Mouse (Mus musculus) kidney, postnatal 36 days (tissue): ENCODE results near the gene Pifo.
"Not testable (repeated sequence)": the region's sequence is repeated elsewhere in the genome, so short reads cannot be mapped to it uniquely, and the experiment has no call there.

Experiments
- DNase-seq, 2 experiments: peaks; one replicate each; pipeline ENCODE4 v3.0.0; 2021 to 2022; ENCODE audit warnings: mixed read lengths in 2 of 2

Gene Pifo

DNA sequence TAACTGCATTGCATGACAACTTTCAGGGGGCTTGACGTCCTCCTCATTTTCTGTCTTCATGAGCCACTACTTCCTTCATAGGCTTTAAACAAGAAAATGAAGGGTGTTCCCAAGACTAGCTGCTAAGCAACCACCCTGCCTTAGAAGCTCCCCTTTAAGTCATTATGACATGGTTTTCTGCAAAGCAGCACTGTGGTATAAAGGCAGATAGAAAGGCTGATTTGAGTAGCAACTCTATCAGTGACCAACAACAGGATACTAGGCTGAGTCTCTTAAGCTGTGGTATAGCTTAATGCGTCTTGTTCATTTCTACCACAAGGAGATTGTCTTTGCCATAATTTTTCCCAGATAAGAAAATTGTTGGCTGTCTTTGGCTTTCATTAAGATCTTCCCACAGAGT is at the start of gene Pifo:
Gene Pifo (minus strand): TSS at position 101 of the 400 bp plus-strand sequence.
- DNase-seq, result no peak

DNA sequence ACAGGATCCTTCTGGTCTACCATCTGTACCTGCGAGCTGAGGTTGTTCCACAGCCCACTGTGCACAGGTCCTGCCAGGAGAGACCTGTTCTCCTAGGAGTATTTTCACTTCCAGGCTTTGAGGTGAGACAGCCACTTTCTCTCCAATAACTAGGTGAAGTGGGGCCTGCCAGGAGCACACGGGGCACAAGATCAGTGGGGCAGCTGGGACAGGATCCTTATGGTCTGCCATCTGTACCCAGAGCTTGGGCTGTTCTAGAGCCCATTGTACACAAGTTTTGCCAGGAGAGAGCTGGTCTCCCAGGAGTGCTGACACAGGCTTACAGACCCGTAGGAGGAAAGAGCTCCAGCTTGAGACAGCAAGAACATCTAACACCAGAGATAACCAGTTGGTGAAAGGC is 43.5 kb upstream of the Pifo start:
- no peak for DNase-seq

DNA sequence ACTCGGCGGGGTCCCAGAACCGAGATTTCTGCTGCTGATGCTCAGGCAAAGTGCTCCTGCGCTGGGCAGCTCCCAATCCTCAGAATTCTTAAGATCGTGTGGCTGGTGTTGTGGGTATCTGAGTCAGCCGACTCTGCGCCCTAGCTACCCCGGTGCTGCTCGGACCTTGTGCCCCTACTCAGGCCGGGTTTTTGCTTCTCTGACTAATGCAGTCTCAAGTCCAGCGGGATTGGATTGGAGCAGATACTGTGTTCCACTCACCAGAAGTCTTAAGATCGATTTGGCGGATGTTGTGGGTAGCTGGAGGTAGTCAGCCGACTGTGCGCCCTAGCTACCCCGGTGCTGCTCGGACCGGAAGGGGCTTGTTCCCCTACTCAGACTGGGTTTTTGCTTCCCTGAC is 37.5 kb upstream of the Pifo start:
- DNase-seq, result no peak

- no peak for DNase-seq
Observed at GRCm38 (mm10) chr3:106040306-106040705, 25.9 kb upstream of the Pifo start.

GRCm38 (mm10) chr3:106032781-106033180 is 18.3 kb upstream of the Pifo start, which contains the start of gene Chil5:
Gene Chil5 (minus strand): TSS chr3:106032814.
- DNase-seq, result no peak

DNA sequence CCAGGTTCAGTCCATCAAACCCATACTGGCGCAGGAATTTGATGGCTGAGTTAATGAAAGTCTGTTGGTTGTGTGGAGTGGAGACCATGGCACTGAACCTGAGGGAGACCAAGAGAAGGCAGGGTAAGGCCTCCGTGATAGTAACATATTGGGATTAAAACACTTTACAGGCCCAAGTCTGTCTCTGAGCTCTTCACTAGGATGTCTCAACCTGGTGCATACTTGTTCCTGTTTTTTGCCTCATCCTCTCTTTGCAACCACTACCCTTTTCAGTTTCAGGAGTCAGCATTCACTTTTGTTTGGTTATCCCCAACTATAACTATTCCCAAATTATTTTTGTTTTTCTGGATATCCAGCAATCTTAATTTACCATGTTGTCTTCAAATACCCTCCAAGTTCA is 9.7 kb upstream of the Pifo start:
- no peak for DNase-seq

GRCm38 (mm10) chr3:106021840-106022239 is 7.4 kb upstream of the Pifo start:
- DNase-seq, result peak in 1 of 2 experiments; percentile 32

DNA sequence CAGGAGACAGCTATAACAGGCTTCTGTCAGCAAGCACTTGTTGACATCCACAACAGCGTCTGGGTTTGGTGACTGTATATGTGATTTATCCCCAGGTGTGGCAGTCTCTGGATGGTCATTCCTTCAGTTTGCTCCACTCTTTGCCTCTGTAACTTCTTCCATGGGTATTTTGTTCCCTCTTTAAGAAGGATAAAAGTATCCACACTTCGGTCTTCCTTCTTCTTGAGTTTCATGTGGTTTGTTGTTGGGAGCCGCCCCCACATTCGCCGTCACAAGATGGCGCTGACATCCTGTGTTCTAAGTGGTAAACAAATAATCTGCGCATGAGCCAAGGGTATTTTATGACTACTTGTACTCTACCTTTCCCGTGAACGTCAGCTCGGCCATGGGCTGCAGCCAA is 11.1 kb downstream of the Pifo start:
- not testable (repeated sequence) for DNase-seq

DNA sequence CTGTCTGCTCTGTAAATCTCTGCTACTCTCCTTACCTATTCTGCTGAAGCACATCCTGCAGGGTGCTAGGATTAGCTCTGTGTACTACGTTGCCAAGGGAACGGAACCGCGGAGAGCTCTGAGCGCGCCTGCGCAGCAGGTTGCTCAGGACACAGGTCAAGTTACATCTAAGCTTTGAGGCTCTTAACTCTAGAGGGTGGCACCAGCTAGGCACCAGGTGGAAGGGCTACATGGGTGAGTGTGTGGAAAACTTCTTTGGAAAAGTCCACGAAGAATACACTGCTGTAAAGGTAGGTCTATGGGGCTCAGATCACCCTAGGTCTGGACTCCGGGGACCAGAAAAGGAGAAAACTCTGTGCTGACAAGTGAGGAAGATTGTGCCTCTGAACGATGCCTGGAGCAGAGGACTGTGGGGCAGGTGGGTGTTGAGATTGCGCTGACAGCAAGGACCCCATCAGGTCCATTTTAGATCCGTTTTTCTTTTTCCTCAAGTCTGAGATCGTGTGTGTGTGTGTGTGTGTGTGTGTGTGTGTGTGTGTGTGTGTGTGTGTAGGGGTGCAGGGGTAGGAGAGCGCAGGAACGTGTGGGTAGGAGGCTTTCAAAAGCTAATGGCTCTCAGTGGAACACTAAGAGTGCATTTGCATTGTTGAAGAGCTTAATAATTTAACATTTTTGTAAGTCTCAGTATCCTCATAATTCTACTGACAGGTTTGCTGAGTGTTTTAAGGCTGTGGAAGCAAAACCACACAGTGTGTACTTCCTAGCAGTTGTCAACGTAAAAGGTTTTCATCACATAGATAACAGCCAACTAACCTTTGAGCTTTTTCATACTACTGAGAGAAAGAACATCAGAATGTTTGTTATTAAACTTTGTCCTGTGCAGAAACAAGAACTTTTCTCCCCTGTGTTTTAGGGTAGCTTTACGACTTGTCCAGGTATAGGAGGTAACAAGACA is 12.8 kb downstream of the Pifo start:
- DNase-seq, result peak; percentile 25 to 51

GRCm38 (mm10) chr3:106000707-106001375 is 13.6 kb downstream of the Pifo start:
- DNase-seq, result no peak

- DNase-seq, result no peak
Observed at GRCm38 (mm10) chr3:105994730-105995129, 19.7 kb downstream of the Pifo start.

- DNase-seq, result peak; percentile 27 to 72
Observed at GRCm38 (mm10) chr3:105991653-105992283, 22.7 kb downstream of the Pifo start.

DNA sequence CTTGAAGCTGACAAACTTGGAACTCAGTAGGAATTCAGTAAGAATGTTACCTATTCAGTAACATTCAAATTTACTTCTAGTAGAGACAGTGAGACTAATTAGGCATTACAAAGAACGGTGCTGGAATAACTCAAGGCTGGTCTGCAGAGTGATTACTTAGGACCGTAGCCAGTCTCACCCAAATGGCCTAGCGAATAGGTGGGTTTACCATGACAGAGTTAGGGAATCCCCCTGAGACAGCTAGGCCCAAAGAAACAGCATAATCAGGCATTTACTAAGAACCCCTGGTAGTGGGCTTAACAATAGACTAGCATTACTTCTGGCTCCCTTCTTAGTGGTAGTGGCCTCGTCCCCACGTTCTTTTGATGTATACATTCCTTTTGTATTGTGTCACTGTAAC is 24.8 kb downstream of the Pifo start:
- not testable (repeated sequence) for DNase-seq

- no peak for DNase-seq
Observed at GRCm38 (mm10) chr3:105974174-105974573, 40.3 kb downstream of the Pifo start.

DNA sequence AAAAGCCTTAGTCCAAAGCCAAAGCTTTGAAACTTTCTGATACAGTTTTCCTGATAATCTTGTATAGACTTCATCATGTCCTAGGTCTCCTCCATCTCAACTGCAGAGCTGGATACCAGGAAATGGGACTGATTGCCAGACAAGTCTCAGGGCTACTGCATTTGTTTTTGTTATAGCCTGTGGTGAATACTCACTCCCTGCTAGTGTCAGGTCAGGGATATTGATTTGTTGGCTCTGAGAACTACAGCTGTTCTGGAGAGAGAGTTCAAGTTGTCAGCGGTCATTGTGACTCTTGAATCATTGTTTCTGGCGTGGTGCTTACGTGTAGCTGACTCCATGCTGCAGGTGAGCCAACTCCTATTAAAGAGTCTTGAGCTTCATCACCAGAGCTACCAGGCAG is 41.0 kb downstream of the Pifo start, which contains the start of gene Ovgp1:
Gene Ovgp1 (plus strand): TSS at position 301 of the 400 bp plus-strand sequence.
- DNase-seq, result no peak

DNA sequence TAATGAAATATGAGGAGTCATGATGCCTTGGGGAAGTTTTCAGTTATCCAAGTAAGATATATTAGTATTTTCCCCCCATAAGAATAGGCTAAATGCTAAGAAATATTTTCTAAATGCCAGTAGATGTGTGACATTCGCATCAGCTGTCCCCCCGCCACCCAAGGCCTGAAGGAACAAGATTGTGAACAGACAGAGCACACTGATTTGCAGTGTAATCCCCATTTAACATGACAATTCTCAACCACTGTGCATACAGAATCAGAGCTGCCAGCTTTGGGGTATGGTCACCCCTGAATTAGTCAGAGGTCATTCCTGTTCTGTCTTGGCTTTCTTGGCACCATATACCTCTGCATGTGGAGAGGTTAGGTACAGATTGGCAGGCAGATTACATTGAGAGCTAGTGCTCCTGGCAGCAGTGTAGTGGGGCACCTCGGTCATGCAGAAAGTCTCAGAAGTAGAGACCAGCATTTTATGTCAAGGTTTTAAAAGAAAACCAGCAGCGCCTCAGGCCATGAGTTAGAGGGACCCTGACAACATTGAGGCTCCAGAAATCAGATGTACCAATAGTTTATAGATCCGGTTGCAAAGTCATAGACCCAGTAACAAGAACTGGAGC is 42.5 kb downstream of the Pifo start:
- DNase-seq, result no peak

- DNase-seq, result peak; percentile 4 to 32
Observed at GRCm38 (mm10) chr3:105960700-105961099, 53.7 kb downstream of the Pifo start.

DNA sequence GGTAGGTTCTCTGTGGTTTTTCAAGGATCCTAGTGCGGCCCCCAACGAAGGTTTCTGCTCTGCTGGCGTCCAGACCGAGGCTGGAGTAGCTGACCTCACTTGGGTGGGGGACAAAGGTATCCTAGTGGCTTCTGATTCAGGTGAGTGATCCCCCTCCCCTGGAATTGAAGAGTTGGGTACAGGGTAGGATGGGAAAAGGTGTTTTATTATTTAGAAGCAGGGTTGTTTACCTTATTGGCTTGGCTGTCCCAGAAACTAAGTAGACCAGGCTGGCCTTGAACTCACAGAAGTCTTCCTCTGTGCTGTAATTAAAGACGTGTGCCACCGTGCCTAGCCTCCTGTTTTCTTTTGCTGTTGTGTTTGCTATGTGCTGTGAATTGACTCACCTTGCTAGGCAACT is 54.4 kb downstream of the Pifo start, which contains the start of gene Atp5f1:
Gene Atp5f1 (minus strand): TSS at position 101 of the 400 bp plus-strand sequence.
- no peak for DNase-seq

DNA sequence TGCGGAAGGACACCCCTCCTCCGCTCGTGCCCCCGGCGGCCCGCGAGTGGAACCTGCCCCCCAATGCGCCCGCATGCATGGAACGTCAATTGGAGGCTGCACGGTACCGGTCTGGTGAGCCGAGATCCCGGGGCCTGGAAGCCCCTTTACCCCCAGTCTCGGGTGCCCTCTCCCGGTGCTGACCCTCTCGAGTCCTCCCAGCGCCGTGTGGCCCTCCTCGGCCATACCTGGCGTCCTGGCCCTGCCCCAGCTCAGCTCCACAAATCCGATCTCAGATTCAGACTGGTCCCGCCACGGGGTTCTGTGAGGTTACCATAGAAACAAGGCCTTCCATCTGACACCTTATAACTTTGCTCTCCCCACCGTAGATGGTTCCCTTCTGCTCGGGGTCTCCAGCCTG is 54.9 kb downstream of the Pifo start:
- peak in 1 of 2 experiments; percentile 6 for DNase-seq

DNA sequence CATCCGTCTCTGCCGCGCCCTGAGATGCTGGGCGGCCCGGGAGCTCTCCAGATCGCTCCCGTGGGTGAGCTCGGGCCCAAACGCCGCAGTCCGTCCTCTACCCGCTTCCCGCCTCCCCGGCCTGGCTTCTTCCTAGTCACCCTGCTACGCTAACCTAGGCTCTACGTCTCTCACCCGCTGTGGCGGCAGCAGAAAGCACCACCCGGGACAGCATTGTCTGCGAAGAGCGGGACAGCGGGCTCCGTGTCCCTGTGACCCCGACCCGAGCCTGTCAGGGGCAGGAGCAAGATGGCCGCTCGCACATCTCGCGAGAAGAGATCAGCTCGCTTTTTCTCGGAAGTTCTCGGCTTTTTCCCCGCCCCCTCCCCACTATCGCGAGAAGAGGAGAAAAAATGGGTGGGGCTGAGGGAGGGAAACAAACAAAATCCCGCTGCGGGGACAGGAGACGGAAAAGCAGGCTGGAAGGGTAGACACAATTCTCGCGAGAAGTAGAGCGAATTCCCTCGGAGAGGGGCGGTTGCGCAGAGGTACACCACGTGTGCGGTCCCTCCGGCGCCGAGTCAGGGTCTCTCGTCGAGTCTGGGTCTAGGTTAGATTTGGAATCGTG is 55.4 kb downstream of the Pifo start, which contains the start of gene Wdr77:
Gene Wdr77 (plus strand): TSS at position 396 of the 607 bp plus-strand sequence.
- DNase-seq, result peak; percentile 97 to 98

DNA sequence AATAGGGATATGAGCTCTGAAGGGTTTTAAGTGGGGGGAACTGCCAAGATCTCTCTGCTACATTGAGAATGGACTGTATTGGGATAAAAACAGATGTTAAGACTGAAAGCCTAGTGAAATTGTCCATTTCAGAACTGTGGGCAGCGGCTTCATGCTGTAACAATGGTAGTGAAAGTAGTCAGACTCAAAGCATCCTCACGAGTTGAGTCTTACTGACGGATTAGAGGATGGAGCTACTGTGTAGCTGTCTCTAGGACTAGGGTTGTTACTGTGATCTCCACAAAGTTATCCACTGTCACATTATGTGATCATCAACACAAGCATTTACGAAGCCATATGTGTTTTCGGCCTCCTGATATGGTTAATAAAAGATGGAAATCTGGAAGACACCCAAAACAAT is 56.2 kb downstream of the Pifo start:
- DNase-seq, result no peak

GRCm38 (mm10) chr3:105957235-105957634 is 57.2 kb downstream of the Pifo start:
- no peak for DNase-seq
